Mouse (Mus musculus) thymus, postnatal 0 days (tissue): ENCODE data around the gene Tsnaxip1. TPM values are rescaled to one million over a fixed set of nuclear protein-coding genes. Genes with fewer than 3 reads are reported as not detected.
"Not testable (repeated sequence)": the region's sequence is repeated elsewhere in the genome, so short reads cannot be mapped to it uniquely, and the experiment has no call there.

Source experiments
- DNase-seq: peaks from one replicate; pipeline ENCODE4 v3.0.0-alpha.2; 2015; ENCODE audit warnings: low spot score
- polyA plus RNA-seq: library from polyadenylated mRNA; unstranded; fragments of >200 nt; fragmentation: Nextera tagmentation; extraction: Ambion mirVana; gene quantifications from 2 replicates; pipeline ENCODE4 v1.2.1, GENCODE M21; 2015

The Tsnaxip1 gene
- polyA plus RNA-seq, 1 experiment from 2014 or later = 0.18 TPM

DNA sequence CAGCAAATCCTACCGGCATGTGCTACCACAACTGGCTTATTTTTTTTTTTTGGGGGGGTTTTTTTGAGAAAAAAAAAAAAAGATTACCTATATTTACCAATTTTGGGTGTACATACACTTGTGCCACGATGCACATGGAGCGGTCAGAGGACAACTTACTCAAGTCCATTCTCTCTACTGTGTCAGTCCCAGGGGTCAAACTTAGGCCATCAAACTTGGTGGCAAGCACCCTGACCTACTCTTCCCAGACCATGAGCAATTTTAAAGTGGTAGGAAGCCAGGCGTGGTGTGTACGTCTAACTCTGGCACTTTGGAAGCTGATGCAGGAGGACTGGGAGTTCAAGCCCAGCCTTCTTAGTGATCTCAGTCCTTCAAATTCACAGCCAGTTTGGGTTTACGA lies 14.3 kb upstream of the Tsnaxip1 start:
- no peak for DNase-seq

- no peak for DNase-seq
Observed at GRCm38 (mm10) chr8:105819659-105820058, 7.9 kb upstream of the Tsnaxip1 start.

DNA sequence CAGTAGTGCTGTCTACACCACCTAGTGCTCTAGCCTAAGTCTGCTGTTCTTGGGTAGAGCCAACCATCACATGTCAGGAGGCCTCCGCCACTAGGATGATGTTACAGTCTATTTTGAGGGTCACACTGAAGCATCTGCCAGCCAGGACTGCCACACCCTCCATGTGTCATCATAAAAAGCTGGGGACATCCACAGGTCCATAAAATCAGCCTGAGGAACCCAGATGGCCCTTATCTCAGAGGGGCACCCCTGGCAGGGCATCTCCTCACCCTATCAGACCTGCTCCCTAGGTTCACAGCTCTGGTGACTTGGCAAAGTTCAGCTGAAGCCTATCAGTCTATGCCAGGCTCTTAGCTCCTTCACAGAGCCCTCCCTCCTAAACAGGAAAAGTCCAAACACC lies 6.6 kb upstream of the Tsnaxip1 start:
- DNase-seq = no peak

- DNase-seq = no peak
Observed at GRCm38 (mm10) chr8:105825506-105825905, 2.0 kb upstream of the Tsnaxip1 start.

DNA sequence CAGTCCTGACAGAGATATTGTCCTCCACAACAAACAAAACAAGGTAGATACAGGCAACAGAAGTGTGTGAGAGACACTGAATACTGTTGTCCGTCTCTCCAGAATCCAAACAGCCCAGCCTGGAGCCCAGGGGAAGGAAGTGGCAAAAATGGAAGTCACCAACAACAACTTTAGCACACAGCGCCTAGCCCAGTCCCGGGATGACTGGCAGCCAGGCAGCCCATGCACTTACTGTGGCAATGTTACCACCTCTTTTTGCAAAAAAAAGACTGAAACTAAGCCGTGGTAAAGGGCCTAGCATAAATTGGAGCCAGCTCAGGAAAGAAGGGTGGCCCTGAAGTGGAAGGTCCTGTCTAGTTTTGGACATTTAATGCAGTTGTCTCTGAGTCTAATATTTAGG lies 1.2 kb upstream of the Tsnaxip1 start:
- DNase-seq = peak; percentile 17

DNA sequence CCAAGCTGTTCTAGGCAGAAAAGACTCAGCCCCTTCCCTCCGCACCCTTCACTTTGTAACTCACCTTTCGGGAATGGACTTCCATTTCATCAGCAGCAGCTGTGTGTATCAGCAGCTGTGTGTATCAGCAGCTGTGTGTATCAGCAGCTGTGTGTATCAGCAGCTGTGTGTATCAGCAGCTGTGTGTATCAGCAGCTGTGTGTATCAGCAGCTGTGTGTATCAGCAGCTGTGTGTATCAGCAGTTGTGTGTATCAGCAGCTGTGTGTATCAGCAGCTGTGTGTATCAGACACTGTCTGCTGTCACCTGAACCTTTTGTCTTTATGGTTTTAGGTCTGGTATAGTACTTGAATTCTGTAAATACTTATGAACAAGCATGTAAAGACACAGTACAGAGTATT lies 6.2 kb downstream of the Tsnaxip1 start:
- not testable (repeated sequence) for DNase-seq

- peak; percentile 86 for DNase-seq
Observed at GRCm38 (mm10) chr8:105835318-105835717, 7.8 kb downstream of the Tsnaxip1 start.

DNA sequence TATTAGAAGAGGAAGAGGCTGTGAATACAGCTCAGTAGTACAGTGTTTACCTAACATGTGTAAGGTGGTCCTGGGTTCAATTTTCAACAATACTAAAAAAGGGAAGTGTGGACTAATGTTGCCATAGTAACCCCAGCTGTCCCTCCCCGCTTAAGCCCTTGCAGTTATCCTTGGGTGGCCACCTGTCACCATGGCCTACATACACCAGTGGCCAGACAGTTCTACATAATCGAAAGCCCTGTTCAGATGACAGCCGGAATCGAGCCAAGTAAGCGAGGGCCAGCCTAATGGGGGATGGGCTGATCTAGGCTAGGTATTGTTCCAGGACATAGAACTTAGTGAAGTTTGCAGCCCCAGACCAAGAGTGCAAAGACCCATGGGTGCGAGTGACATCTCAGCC lies 9.5 kb downstream of the Tsnaxip1 start:
- DNase-seq = no peak

DNA sequence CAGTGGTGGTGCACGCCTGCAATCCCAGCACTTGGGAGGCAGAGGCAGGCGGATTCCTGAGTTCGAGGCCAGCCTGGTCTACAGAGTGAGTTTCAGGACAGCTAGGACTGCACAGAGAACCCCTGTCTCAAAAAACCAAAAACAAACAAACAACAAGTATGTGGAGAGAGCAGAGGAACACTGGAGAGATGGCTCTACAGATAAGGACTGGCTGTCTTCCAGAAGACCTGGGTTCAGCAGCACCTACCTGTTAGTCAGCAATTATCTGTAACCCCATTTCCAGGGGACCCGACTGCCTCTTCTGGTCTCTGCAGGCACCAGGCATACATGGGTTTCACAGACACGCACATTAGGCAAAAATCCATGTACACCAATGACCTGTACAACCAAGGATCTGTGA lies 11.7 kb downstream of the Tsnaxip1 start:
- DNase-seq = no peak

- DNase-seq = no peak
Observed at GRCm38 (mm10) chr8:105846678-105847077, 19.1 kb downstream of the Tsnaxip1 start.

DNA sequence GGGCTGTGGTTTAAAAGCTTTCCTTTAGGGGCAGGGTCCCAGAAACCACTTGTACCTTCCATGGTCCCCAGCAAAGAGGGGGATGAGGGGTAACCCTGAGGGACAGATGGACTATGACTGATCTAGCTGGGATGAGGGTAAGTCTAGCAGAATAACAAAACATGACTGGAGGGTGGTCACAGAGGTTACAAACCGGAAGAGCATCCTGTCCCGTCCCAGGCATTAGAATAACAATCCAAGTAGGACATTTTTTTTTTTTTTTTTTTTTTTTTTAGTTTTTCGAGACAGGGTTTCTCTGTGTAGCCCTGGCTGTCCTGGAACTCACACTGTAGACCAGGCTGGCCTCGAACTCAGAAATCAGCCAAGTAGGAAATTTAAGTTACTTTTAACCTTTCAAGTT lies 22.5 kb downstream of the Tsnaxip1 start:
- DNase-seq = no peak

GRCm38 (mm10) chr8:105850611-105851010 lies 23.1 kb downstream of the Tsnaxip1 start:
- DNase-seq = no peak

DNA sequence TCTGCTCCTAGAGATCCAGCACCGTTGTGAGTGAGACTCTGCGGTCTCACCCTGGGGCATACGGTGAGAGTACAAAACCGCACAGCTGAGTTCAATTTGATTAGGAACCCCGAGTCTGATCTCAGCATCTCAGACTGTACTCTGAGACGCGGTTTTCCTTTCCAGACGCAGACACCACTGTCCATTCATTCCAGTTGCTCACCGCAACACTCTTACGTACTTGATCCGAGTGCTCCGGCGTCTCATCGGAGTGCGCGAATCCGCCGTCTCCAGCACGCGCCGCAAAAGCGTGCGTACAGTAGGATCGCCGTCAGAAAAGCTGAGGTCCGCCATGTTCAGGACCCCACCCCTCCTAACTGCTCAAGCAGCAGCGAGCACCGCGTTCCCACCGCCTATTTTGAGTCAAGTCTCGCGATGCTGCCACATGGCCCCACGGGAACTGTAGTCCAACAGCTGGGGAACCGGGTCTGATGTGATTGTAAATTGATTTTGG lies 24.2 kb downstream of the Tsnaxip1 start:
- DNase-seq = peak; percentile 92

DNA sequence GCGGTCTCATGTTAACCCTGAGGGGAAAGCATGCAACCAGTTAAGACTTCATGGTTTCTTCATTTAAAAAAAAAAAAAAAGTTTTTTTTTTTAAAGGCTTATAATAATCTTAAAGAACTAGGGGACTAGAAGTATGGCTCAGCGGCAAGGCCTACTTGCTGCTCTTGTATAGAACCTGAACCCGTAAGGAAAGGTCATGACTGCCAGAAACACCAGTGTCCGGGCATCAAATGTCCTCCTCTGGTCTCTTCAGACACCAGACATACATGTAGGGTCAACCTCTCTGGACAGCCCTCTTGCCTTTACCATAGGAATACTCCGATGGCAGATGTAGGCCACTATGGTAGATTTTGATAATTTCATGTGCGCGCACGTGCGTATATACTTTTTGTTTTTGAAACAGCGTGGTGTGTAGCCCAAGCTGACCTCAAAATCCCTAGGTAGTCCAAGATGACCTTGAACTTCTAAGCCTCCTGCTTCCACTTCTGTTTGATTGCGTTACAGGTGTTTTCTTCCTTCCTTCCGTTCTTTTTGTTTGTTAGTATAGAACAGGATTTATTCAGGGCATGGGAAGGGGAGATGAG lies 24.7 kb downstream of the Tsnaxip1 start:
- no peak for DNase-seq

GRCm38 (mm10) chr8:105853178-105853577 lies 25.6 kb downstream of the Tsnaxip1 start, which contains the start of gene Cenpt:
Gene Cenpt (minus strand): TSS chr8:105853278.
- no peak for DNase-seq

GRCm38 (mm10) chr8:105854303-105854702 lies 26.8 kb downstream of the Tsnaxip1 start:
- DNase-seq = no peak

DNA sequence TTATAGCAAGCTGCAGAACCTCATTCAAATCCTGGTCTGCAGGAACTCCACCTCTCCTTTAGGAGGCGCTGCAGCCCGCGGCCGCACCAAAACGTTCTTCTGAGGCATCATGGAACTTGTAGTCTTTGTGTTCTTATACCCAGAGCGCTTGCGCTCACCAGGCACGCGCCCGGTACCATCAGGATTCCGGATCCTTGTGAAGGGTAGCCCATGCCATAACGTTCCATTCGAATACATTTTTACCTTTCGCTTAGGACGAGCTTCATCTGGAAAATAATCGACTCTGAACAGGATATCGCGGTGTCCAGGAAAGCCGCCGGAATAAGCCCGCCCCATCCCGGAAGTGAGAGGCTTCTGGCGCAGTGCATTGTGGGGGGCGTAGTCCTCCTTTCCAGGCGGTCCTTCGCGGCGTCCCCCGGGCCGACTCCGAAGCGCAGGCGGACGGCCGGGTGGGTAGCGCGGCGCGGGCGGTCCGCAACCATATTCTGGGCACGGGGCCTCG lies 27.2 kb downstream of the Tsnaxip1 start, which contains the start of gene Thap11:
Gene Thap11, plus strand, starts transcription at position 418 of the 502 bp plus-strand sequence.
- peak; percentile 95 for DNase-seq

DNA sequence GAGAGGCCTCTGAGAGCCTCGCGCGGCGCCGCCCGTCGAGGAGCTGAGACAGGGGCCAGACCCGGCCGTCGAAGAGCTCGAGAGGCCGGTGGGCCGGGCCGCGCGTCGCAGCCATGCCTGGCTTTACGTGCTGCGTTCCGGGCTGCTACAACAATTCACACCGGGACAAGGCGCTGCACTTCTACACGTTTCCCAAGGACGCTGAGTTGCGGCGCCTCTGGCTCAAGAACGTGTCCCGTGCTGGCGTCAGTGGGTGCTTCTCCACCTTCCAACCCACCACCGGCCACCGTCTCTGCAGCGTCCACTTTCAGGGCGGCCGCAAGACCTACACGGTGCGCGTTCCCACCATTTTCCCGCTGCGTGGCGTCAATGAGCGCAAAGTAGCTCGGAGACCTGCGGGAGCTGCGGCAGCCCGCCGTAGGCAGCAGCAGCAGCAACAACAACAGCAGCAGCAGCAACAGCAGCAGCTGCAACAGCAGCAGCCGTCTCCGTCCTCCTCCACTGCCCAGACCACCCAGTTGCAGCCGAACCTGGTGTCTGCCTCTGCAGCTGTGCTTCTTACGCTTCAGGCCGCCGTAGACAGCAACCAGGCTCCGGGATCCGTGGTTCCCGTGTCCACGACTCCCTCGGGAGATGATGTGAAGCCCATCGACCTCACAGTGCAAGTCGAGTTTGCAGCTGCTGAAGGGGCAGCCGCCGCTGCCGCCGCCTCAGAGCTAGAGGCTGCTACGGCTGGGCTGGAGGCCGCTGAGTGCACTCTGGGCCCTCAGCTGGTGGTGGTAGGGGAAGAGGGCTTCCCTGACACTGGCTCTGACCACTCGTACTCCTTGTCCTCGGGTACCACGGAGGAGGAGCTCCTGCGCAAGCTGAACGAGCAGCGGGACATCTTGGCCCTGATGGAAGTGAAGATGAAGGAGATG lies 28.0 kb downstream of the Tsnaxip1 start:
- DNase-seq = peak; percentile 29

GRCm38 (mm10) chr8:105856168-105856835 lies 28.8 kb downstream of the Tsnaxip1 start:
- peak; percentile 9 for DNase-seq

- DNase-seq = no peak
Observed at GRCm38 (mm10) chr8:105858495-105858894, 31.0 kb downstream of the Tsnaxip1 start.

DNA sequence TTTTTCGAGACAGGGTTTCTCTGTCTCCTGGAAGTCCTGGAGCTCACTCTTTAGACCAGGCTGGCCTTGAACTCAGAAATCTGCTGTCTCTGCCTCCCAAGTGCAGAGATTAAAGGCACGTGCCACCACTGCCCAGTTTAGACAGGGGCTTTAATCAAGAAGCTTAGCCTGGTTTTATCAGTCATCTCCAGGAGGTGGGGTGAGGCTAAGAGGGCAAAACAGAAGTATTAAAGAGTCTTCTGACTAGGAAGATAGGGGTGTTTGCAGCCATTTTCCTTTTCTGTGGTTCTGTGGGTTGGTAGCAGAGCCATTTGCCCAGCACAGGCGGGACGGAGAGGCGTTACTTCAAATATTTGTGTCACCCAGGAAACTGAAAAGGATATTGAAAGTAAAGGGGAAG lies 31.8 kb downstream of the Tsnaxip1 start:
- no peak for DNase-seq
